Mouse (Mus musculus): ENCODE measurements at regions not wholly inside any gene's neighbourhood (a gene's known extent, or its start where the extent isn't known, plus 50 kb on each side); places are given as distances from the start of the nearest gene placed in this dataset.

DNA sequence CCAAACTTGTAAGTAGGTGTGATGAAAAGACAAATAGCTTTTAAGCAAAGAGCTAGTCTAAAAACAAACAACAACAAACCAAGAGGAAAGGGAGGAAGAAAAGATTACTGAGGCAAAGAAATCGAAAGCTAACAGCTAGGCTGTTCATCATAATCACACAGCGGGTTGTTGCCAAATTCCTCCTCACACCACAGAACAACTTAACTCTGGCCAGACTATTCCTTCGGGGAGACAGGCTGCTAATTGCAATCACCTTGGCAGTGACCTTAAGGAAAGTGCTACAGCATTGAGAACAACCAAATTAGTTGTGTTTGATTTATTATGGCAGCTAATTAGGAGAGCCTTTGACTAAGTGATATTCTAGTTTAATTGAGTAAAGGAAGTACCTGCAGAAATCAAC lies 194.4 kb upstream of the Smlr1 start:
- no peak overlapping the region for H3K4me2 ChIP-seq (replicated peaks; ENCODE audit: low read depth, low read length)
- no peaks in the 10 kb centered on the region for H3K27me3 ChIP-seq (ENCODE audit: control insufficient read depth, insufficient read depth, low read length)
- H3K9me3 ChIP-seq (ENCODE audit: control insufficient read depth, low read depth, low read length): no peaks in the 10 kb centered on the region
- H3K4me3 ChIP-seq (ENCODE audit: low read depth, low read length): no peak overlapping the region
- ATAC-seq (ENCODE audit: insufficient number of reproducible peaks, insufficient read depth, low FRiP score, low read depth): no peak
- WGBS: 36% methylated on average over 3 of the region's 3 CpGs
- H3K36me3 ChIP-seq (ENCODE audit: control insufficient read depth, insufficient read depth, low read length): no peaks in the 10 kb centered on the region
- no peak overlapping the region for H3K9ac ChIP-seq (replicated peaks; ENCODE audit: low read depth, low read length)
- H3K4me1 ChIP-seq (ENCODE audit: control insufficient read depth, insufficient read depth, low read length): no peaks in the 10 kb centered on the region
- no peak overlapping the region for H3K27ac ChIP-seq (ENCODE audit: low read length)

DNA sequence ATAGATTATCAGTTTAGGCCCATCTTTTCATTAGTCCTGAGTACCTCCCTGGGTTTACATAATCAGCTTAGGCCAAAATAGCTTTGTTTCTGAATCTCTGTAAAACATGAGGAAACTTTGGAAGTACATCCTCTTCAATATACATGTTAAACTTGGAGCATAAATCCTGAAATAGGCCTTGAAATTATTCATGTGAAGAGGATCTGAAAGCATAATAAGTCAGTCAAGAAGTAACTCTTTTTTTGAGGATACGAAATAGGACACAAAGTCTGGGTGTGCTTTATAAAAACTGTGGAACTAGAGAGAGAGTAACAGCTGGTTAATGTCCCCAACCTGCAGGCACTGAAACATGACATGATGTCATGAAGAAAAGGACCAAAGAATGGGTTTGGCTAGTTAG lies 187.9 kb upstream of the Smlr1 start:
- 70% methylated on average over 1 of the region's 1 CpGs for WGBS
- no peak overlapping the region for H3K4me3 ChIP-seq (ENCODE audit: low read depth, low read length)
- no peaks in the 10 kb centered on the region for H3K9me3 ChIP-seq (ENCODE audit: control insufficient read depth, low read depth, low read length)
- no peaks in the 10 kb centered on the region for H3K4me1 ChIP-seq (ENCODE audit: control insufficient read depth, insufficient read depth, low read length)
- no peak overlapping the region for H3K9ac ChIP-seq (replicated peaks; ENCODE audit: low read depth, low read length)
- H3K36me3 ChIP-seq (ENCODE audit: control insufficient read depth, insufficient read depth, low read length): no peaks in the 10 kb centered on the region
- H3K27ac ChIP-seq (ENCODE audit: low read length): no peak overlapping the region
- H3K27me3 ChIP-seq (ENCODE audit: control insufficient read depth, insufficient read depth, low read length): no peaks in the 10 kb centered on the region
- H3K4me2 ChIP-seq (replicated peaks; ENCODE audit: low read depth, low read length): no peak overlapping the region
- ATAC-seq (ENCODE audit: insufficient number of reproducible peaks, insufficient read depth, low FRiP score, low read depth): no peak

DNA sequence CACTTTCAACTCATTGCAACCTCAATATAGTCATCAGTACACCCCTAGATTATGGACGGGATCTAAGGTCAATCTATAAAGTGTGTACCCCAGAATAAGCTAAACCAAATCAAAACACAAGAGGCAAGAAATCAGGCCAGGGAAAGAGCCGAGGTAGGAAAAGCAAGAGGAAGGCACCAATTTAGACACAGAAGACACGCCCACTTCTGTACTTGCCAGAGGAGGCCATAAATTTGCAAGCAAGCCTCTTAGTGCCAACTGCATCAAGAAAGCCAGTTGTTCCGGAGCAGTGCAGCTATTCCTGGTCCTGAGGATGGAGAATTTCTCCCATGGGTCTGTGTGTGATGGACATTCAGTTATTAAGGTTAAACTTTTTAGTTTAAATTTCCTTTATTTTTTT lies 179.7 kb upstream of the Smlr1 start:
- H3K9me3 ChIP-seq (ENCODE audit: control insufficient read depth, low read depth, low read length): no peaks in the 10 kb centered on the region
- no peak overlapping the region for H3K4me2 ChIP-seq (replicated peaks; ENCODE audit: low read depth, low read length)
- 68% methylated on average over 4 of the region's 4 CpGs for WGBS
- H3K4me3 ChIP-seq (ENCODE audit: low read depth, low read length): no peak overlapping the region
- H3K27me3 ChIP-seq (ENCODE audit: control insufficient read depth, insufficient read depth, low read length): no peaks in the 10 kb centered on the region
- ATAC-seq (ENCODE audit: insufficient number of reproducible peaks, insufficient read depth, low FRiP score, low read depth): no peak
- no peak overlapping the region for H3K9ac ChIP-seq (replicated peaks; ENCODE audit: low read depth, low read length)
- no peaks in the 10 kb centered on the region for H3K4me1 ChIP-seq (ENCODE audit: control insufficient read depth, insufficient read depth, low read length)
- no peaks in the 10 kb centered on the region for H3K36me3 ChIP-seq (ENCODE audit: control insufficient read depth, insufficient read depth, low read length)
- no peak overlapping the region for H3K27ac ChIP-seq (ENCODE audit: low read length)

DNA sequence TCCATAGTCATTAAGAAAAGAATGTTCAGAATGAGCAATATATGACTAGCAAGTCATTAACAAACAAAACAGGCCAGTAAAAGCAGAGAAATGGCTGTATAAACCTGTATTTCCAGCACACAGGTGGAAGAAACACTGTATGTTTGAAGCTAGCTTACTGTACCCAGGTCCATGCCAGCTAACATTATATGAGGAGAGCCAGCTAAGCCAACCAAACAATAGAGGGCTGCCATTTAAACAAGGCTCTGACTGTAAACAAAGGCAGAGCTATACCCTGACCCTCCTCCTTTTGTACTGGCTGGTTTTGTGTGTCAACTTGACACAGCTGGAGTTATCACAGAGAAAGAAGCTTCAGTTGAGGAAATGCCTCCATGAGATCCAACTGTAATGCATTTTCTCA lies 178.6 kb upstream of the Smlr1 start:
- Histone ChIP-seq H3K4me2 (replicated peaks; ENCODE audit: low read depth, low read length) (no peak overlapping the region), H3K36me3 (ENCODE audit: control insufficient read depth, insufficient read depth, low read length) (no peaks in the 10 kb centered on the region), H3K4me3 (ENCODE audit: low read depth, low read length) (no peak overlapping the region), H3K27me3 (ENCODE audit: control insufficient read depth, insufficient read depth, low read length) (no peaks in the 10 kb centered on the region), H3K4me1 (ENCODE audit: control insufficient read depth, insufficient read depth, low read length) (no peaks in the 10 kb centered on the region), H3K9ac (replicated peaks; ENCODE audit: low read depth, low read length) (no peak overlapping the region), H3K9me3 (ENCODE audit: control insufficient read depth, low read depth, low read length) (no peaks in the 10 kb centered on the region), H3K27ac (ENCODE audit: low read length) (no peak overlapping the region)
- no peak for ATAC-seq (ENCODE audit: insufficient number of reproducible peaks, insufficient read depth, low FRiP score, low read depth)

DNA sequence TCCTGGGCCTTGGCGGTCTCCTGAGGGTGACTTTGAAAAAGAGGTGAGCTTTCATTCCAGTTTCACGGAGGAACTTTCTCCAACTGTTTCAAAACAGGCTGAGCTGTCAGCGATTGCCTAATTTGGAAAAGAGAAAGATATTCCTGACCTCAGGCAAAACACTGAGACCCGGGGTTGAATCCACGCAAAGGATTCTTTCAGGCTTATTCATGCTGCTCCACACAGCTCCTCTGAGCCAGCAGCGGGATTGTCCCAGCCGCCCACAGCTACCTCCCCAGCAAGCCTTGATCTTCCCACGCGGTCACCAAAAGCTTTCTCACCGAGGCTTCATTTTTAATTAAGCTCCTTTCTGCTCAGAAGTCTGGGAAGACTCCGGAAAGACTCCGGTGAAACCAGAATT lies 178.0 kb upstream of the Smlr1 start:
- 71% methylated on average over 12 of the region's 12 CpGs for WGBS

DNA sequence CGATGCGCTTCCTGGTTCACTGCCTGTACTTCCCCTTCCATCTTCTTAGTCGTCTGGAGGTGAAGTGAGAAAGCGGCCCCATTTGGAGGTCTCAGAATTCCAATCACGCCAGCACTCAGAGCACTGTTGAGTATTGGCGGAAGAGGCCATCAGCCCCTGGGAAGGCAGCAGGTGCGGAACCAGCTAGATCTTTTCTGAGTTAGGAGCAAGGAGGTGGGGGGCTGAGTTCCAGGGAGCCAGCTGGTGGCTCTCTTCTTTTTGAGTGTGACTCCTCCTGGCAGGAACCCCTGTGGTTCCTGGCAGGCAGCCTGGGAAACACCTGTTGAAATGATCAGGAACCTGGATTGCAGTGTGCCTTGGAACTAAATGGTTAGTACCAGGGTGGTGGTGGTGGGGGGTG lies 171.9 kb upstream of the Smlr1 start:
- no peak; the same call in 1 of the 2 replicates for ATAC-seq (ENCODE audit: insufficient number of reproducible peaks, insufficient read depth, low FRiP score, low read depth)
- no peak overlapping the region for H3K4me3 ChIP-seq (ENCODE audit: low read depth, low read length)
- WGBS: 39% methylated on average over 7 of the region's 7 CpGs

More for the DNA sequence above, 178.0 kb upstream of the Smlr1 start:
- Histone ChIP-seq H3K27me3 (ENCODE audit: control insufficient read depth, insufficient read depth, low read length) (no peaks in the 10 kb centered on the region), H3K27ac (ENCODE audit: low read length) (no peak overlapping the region), H3K9me3 (ENCODE audit: control insufficient read depth, low read depth, low read length) (no peaks in the 10 kb centered on the region), H3K36me3 (ENCODE audit: control insufficient read depth, insufficient read depth, low read length) (no peaks in the 10 kb centered on the region), H3K4me2 (replicated peaks; ENCODE audit: low read depth, low read length) (no peak overlapping the region), H3K4me3 (ENCODE audit: low read depth, low read length) (no peak overlapping the region), H3K4me1 (ENCODE audit: control insufficient read depth, insufficient read depth, low read length) (no peaks in the 10 kb centered on the region), H3K9ac (replicated peaks; ENCODE audit: low read depth, low read length) (no peak overlapping the region)
- no peak for ATAC-seq (ENCODE audit: insufficient number of reproducible peaks, insufficient read depth, low FRiP score, low read depth)

DNA sequence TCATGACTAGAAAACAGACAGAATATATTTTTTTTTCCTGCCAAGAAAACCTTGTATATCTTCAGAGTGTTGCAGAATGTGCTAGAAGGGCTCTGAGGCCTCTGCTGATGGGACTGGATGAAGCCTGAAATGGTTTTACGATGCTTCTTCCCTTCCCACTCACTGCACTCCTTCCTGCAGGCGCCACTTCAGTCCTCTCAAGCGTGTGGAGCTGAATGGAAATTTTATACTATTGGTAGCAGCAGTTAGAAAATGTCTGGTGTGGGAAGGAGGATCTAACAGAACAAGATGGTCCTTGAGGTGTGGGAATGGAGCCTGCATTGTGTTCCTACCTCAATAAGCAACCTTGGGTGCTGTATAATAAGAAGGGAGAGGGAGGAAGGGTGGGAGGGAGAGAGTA lies 166.1 kb upstream of the Smlr1 start:
- no peaks in the 10 kb centered on the region for H3K4me1 ChIP-seq (ENCODE audit: control insufficient read depth, insufficient read depth, low read length)
- no peak overlapping the region for H3K9ac ChIP-seq (replicated peaks; ENCODE audit: low read depth, low read length)
- H3K9me3 ChIP-seq (ENCODE audit: control insufficient read depth, low read depth, low read length): no peaks in the 10 kb centered on the region
- ATAC-seq (ENCODE audit: insufficient number of reproducible peaks, insufficient read depth, low FRiP score, low read depth): no peak
- WGBS: 93% methylated on average over 3 of the region's 3 CpGs
- no peak overlapping the region for H3K4me3 ChIP-seq (ENCODE audit: low read depth, low read length)
- H3K4me2 ChIP-seq (replicated peaks; ENCODE audit: low read depth, low read length): no peak overlapping the region
- H3K36me3 ChIP-seq (ENCODE audit: control insufficient read depth, insufficient read depth, low read length): no peaks in the 10 kb centered on the region
- no peaks in the 10 kb centered on the region for H3K27me3 ChIP-seq (ENCODE audit: control insufficient read depth, insufficient read depth, low read length)
- no peak overlapping the region for H3K27ac ChIP-seq (ENCODE audit: low read length)

More for the DNA sequence above, 171.9 kb upstream of the Smlr1 start:
- no peak overlapping the region for H3K4me2 ChIP-seq (replicated peaks; ENCODE audit: low read depth, low read length)
- H3K4me1 ChIP-seq (ENCODE audit: control insufficient read depth, insufficient read depth, low read length): no peaks in the 10 kb centered on the region
- H3K9ac ChIP-seq (replicated peaks; ENCODE audit: low read depth, low read length): no peak overlapping the region
- no peaks in the 10 kb centered on the region for H3K9me3 ChIP-seq (ENCODE audit: control insufficient read depth, low read depth, low read length)
- H3K27ac ChIP-seq (ENCODE audit: low read length): no peak overlapping the region
- no peaks in the 10 kb centered on the region for H3K27me3 ChIP-seq (ENCODE audit: control insufficient read depth, insufficient read depth, low read length)
- H3K36me3 ChIP-seq (ENCODE audit: control insufficient read depth, insufficient read depth, low read length): no peaks in the 10 kb centered on the region

DNA sequence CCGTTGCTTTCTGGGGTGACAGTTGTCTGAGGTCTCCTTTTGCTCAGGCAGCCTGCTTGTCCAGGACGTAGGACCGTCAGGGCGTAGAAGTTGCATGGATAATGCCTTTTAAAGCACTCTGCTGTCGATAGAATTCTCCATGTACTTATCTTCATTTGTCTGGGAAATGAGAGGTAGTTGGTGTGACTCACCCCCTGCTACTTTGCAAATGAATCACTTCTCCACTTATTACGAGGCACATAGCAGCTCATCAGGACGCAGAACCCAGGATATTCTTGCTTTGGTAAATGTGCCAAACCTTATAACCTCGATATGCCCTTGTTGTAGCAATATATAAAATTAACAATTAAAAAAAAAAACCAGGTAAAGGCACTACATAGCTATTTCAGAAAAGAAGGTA lies 159.7 kb upstream of the Smlr1 start:
- no peaks in the 10 kb centered on the region for H3K9me3 ChIP-seq (ENCODE audit: control insufficient read depth, low read depth, low read length)
- H3K4me2 ChIP-seq (replicated peaks; ENCODE audit: low read depth, low read length): no peak overlapping the region
- no peak for ATAC-seq (ENCODE audit: insufficient number of reproducible peaks, insufficient read depth, low FRiP score, low read depth)
- H3K4me3 ChIP-seq (ENCODE audit: low read depth, low read length): no peak overlapping the region
- H3K36me3 ChIP-seq (ENCODE audit: control insufficient read depth, insufficient read depth, low read length): no peaks in the 10 kb centered on the region
- no peak overlapping the region for H3K27ac ChIP-seq (ENCODE audit: low read length)
- WGBS: 80% methylated on average over 8 of the region's 8 CpGs
- H3K4me1 ChIP-seq (ENCODE audit: control insufficient read depth, insufficient read depth, low read length): no peaks in the 10 kb centered on the region
- H3K9ac ChIP-seq (replicated peaks; ENCODE audit: low read depth, low read length): no peak overlapping the region
- H3K27me3 ChIP-seq (ENCODE audit: control insufficient read depth, insufficient read depth, low read length): no peaks in the 10 kb centered on the region

DNA sequence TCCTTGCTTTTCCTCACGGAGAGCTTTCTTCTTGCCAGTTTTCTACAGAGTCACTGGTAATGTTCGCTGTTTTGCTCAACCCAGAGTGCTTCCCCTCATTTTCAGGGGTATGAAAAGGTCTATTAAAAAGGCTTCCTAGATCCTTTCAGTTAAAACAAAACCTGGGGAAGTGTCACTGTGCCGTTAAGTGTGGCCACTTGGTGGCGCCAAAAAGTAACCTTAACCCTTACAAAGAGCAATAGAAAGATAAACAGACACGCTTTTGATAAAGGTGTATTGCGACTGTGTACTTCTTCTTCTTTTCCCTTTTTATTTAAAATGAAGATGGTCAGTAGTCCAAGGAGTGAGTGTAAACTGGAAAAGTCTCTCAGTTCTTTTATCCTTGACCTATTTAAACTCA lies 145.2 kb upstream of the Smlr1 start:
- H3K9me3 ChIP-seq (ENCODE audit: control insufficient read depth, low read depth, low read length): no peaks in the 10 kb centered on the region
- peaks cover 2% of the 10 kb centered on the region; the same call in 1 of the 2 replicates for H3K4me1 ChIP-seq (ENCODE audit: control insufficient read depth, insufficient read depth, low read length)
- WGBS: 12% methylated on average over 6 of the region's 6 CpGs
- H3K4me3 ChIP-seq (ENCODE audit: low read depth, low read length): no peak overlapping the region
- no peaks in the 10 kb centered on the region for H3K27me3 ChIP-seq (ENCODE audit: control insufficient read depth, insufficient read depth, low read length)
- ATAC-seq (ENCODE audit: insufficient number of reproducible peaks, insufficient read depth, low FRiP score, low read depth): peak; percentile 10; the same call in 1 of the 2 replicates
- no peaks in the 10 kb centered on the region for H3K36me3 ChIP-seq (ENCODE audit: control insufficient read depth, insufficient read depth, low read length)
- H3K4me2 ChIP-seq (replicated peaks; ENCODE audit: low read depth, low read length): no peak overlapping the region
- no peak overlapping the region for H3K9ac ChIP-seq (replicated peaks; ENCODE audit: low read depth, low read length)
- H3K27ac ChIP-seq (ENCODE audit: low read length): no peak overlapping the region

Data from stomach, embryonic 14.5 days (tissue).